Mouse (Mus musculus): ENCODE results near the gene Cwc15. TPM values are rescaled to one million over a fixed set of nuclear protein-coding genes. Genes with fewer than 3 reads are reported as not detected.
"Not testable (repeated sequence)": the region's sequence is repeated elsewhere in the genome, so short reads cannot be mapped to it uniquely, and the experiment has no call there.

Cwc15 gene
- 177 and 181 TPM in 2 replicates for polyA plus RNA-seq (2016; fragmentation: Nextera tagmentation; extraction: Ambion mirVana)

GRCm38 (mm10) chr9:14500023-14500915 is at the start of gene Cwc15, which contains the start of gene Kdm4d:
Cwc15 (plus strand) TSS chr9:14500617.
Kdm4d (minus strand) TSS chr9:14500482.
- WGBS = under 1% methylated on average over 59 of the region's 59 CpGs
- peak within 1 kb of the TSS; percentile 90 for H3K4me3 ChIP-seq
- peaks cover 17% of the 10 kb centered on the region for H3K4me1 ChIP-seq
- no peaks in the 10 kb centered on the region for H3K27me3 ChIP-seq (ENCODE audit: low read depth, poor library complexity, severe bottlenecking)
- peak within 1 kb of the TSS; percentile 86 for H3K27ac ChIP-seq (replicated peaks)
- no peaks in the 10 kb centered on the region for H3K9me3 ChIP-seq (replicated peaks)
- peaks cover 33% of the 10 kb centered on the region for H3K36me3 ChIP-seq
- peak; percentile 92 for DNase-seq (ENCODE audit: low spot score)

- not testable (repeated sequence) for H3K27ac ChIP-seq (replicated peaks); H3K36me3 ChIP-seq
- WGBS = 63% methylated on average over 8 of the region's 8 CpGs
Measured at GRCm38 (mm10) chr9:14451120-14451519, 49.3 kb upstream of the Cwc15 start.

GRCm38 (mm10) chr9:14456320-14456719 is 44.1 kb upstream of the Cwc15 start:
- Histone ChIP-seq H3K27ac (replicated peaks) (no peak overlapping the region), H3K9me3 (replicated peaks) (no peaks in the 10 kb centered on the region), H3K4me1 (no peaks in the 10 kb centered on the region), H3K4me3 (no peak overlapping the region), H3K36me3 (no peaks in the 10 kb centered on the region), H3K27me3 (ENCODE audit: low read depth, poor library complexity, severe bottlenecking) (no peaks in the 10 kb centered on the region)
- DNase-seq (ENCODE audit: low spot score) = no peak
- 92% methylated on average over 3 of the region's 3 CpGs for WGBS

More at GRCm38 (mm10) chr9:14451120-14451519, 49.3 kb upstream of the Cwc15 start:
- not testable (repeated sequence) for H3K4me3 ChIP-seq; DNase-seq (ENCODE audit: low spot score); H3K9me3 ChIP-seq (replicated peaks); H3K4me1 ChIP-seq; H3K27me3 ChIP-seq (ENCODE audit: low read depth, poor library complexity, severe bottlenecking)

GRCm38 (mm10) chr9:14462536-14462935 is 37.9 kb upstream of the Cwc15 start:
- not testable (repeated sequence) for DNase-seq (ENCODE audit: low spot score); H3K27ac ChIP-seq (replicated peaks); H3K4me3 ChIP-seq; H3K36me3 ChIP-seq; H3K9me3 ChIP-seq (replicated peaks); H3K27me3 ChIP-seq (ENCODE audit: low read depth, poor library complexity, severe bottlenecking); H3K4me1 ChIP-seq
- WGBS = 90% methylated on average over 1 of the region's 1 CpGs

GRCm38 (mm10) chr9:14463668-14464067 is 36.7 kb upstream of the Cwc15 start:
- H3K27ac ChIP-seq (replicated peaks); H3K36me3 ChIP-seq: not testable (repeated sequence)
- 76% methylated on average over 12 of the region's 12 CpGs for WGBS

GRCm38 (mm10) chr9:14498896-14499705 is 1.3 kb upstream of the Cwc15 start:
- H3K36me3 ChIP-seq = peaks cover 21% of the 10 kb centered on the region
- no peak for DNase-seq (ENCODE audit: low spot score)
- H3K4me1 ChIP-seq = peaks cover 17% of the 10 kb centered on the region
- H3K27me3 ChIP-seq (ENCODE audit: low read depth, poor library complexity, severe bottlenecking) = no peaks in the 10 kb centered on the region
- no peaks in the 10 kb centered on the region for H3K9me3 ChIP-seq (replicated peaks)
- peak overlapping the region; percentile 86; the same call in 1 of the 2 replicates for H3K27ac ChIP-seq (replicated peaks)
- peak overlapping the region; percentile 90 for H3K4me3 ChIP-seq
- WGBS = 82% methylated on average over 4 of the region's 4 CpGs

More at GRCm38 (mm10) chr9:14463668-14464067, 36.7 kb upstream of the Cwc15 start:
- not testable (repeated sequence) for H3K4me3 ChIP-seq; H3K4me1 ChIP-seq; DNase-seq (ENCODE audit: low spot score); H3K27me3 ChIP-seq (ENCODE audit: low read depth, poor library complexity, severe bottlenecking); H3K9me3 ChIP-seq (replicated peaks)

GRCm38 (mm10) chr9:14500916-14501424 is 553 bp downstream of the Cwc15 start:
- H3K9me3 ChIP-seq (replicated peaks) = no peaks in the 10 kb centered on the region
- H3K36me3 ChIP-seq = peaks cover 40% of the 10 kb centered on the region
- peak overlapping the region; percentile 86 for H3K27ac ChIP-seq (replicated peaks)
- no peak for DNase-seq (ENCODE audit: low spot score)
- 4% methylated on average over 10 of the region's 10 CpGs for WGBS
- no peaks in the 10 kb centered on the region for H3K27me3 ChIP-seq (ENCODE audit: low read depth, poor library complexity, severe bottlenecking)
- peaks cover 17% of the 10 kb centered on the region for H3K4me1 ChIP-seq
- H3K4me3 ChIP-seq = peak overlapping the region; percentile 90

- no peaks in the 10 kb centered on the region for H3K4me1 ChIP-seq
- DNase-seq (ENCODE audit: low spot score) = peak; percentile 51
- H3K36me3 ChIP-seq = peaks cover 40% of the 10 kb centered on the region
- no peak overlapping the region for H3K27ac ChIP-seq (replicated peaks)
- H3K9me3 ChIP-seq (replicated peaks) = no peaks in the 10 kb centered on the region
- H3K4me3 ChIP-seq = no peak overlapping the region
- whole genome bisulfite sequencing = 73% methylated on average over 9 of the region's 9 CpGs
- H3K27me3 ChIP-seq (ENCODE audit: low read depth, poor library complexity, severe bottlenecking) = no peaks in the 10 kb centered on the region
Measured at GRCm38 (mm10) chr9:14512633-14513445, 12.4 kb downstream of the Cwc15 start.

- no peaks in the 10 kb centered on the region for H3K27me3 ChIP-seq (ENCODE audit: low read depth, poor library complexity, severe bottlenecking)
- no peak for DNase-seq (ENCODE audit: low spot score)
- 0 out of 2 replicates have a peak, but pooled peaks cover 8% of the 10 kb centered on the region for H3K4me1 ChIP-seq
- no peak overlapping the region for H3K27ac ChIP-seq (replicated peaks)
- H3K9me3 ChIP-seq (replicated peaks) = no peaks in the 10 kb centered on the region
- H3K36me3 ChIP-seq = no peaks in the 10 kb centered on the region
- H3K4me3 ChIP-seq = no peak overlapping the region
- 72% methylated on average over 1 of the region's 1 CpGs for whole genome bisulfite sequencing
Measured at GRCm38 (mm10) chr9:14517296-14517695, 16.9 kb downstream of the Cwc15 start.

GRCm38 (mm10) chr9:14518105-14518504 is 17.7 kb downstream of the Cwc15 start:
- no peak for DNase-seq (ENCODE audit: low spot score)
- WGBS = 81% methylated on average over 3 of the region's 3 CpGs

GRCm38 (mm10) chr9:14520971-14521670 is 20.7 kb downstream of the Cwc15 start:
- Histone ChIP-seq H3K36me3 (no peaks in the 10 kb centered on the region), H3K4me3 (no peak overlapping the region), H3K9me3 (replicated peaks) (no peaks in the 10 kb centered on the region), H3K4me1 (0 out of 2 replicates have a peak, but pooled peaks cover 8% of the 10 kb centered on the region), H3K27ac (replicated peaks) (no peak overlapping the region), H3K27me3 (ENCODE audit: low read depth, poor library complexity, severe bottlenecking) (no peaks in the 10 kb centered on the region)
- DNase-seq (ENCODE audit: low spot score) = no peak
- WGBS = 76% methylated on average over 3 of the region's 3 CpGs

More at GRCm38 (mm10) chr9:14518105-14518504, 17.7 kb downstream of the Cwc15 start:
- Histone ChIP-seq H3K27ac (replicated peaks) (no peak overlapping the region), H3K4me3 (no peak overlapping the region), H3K27me3 (ENCODE audit: low read depth, poor library complexity, severe bottlenecking) (no peaks in the 10 kb centered on the region), H3K4me1 (0 out of 2 replicates have a peak, but pooled peaks cover 8% of the 10 kb centered on the region), H3K36me3 (no peaks in the 10 kb centered on the region), H3K9me3 (replicated peaks) (no peaks in the 10 kb centered on the region)
